Comparison of ENCODE assay signal across 8 mouse cellular contexts in genomic region chr1:185404021-185404420, GRCm38 (mm10). TPM values are rescaled to one million over a fixed set of nuclear protein-coding genes. Genes with fewer than 3 reads are reported as not detected.
DNase-seq lines count a peak whose midpoint lies in the region; ATAC-seq and TF ChIP-seq lines count a peak whose summit lies in the region.

No protein-coding gene starts in this region.

- WGBS in forebrain, postnatal 0 days = 35% methylated on average over 2 of the region's 2 CpGs
- WGBS in forebrain, embryonic 10.5 days = 49% methylated on average over 2 of the region's 2 CpGs
- WGBS in midbrain, embryonic 11.5 days = 38% methylated on average over 2 of the region's 2 CpGs
- WGBS in midbrain, embryonic 13.5 days = 40% methylated on average over 2 of the region's 2 CpGs
- WGBS in lung, embryonic 14.5 days = 29% methylated on average over 2 of the region's 2 CpGs

- H3K27me3 ChIP-seq in forebrain, postnatal 0 days (ENCODE audit: insufficient read depth, low read length) = no peaks in the 10 kb centered on the region
- H3K27me3 ChIP-seq in forebrain, embryonic 10.5 days (ENCODE audit: poor library complexity, severe bottlenecking) = no peaks in the 10 kb centered on the region
- no peaks in the 10 kb centered on the region for H3K27me3 ChIP-seq in midbrain, embryonic 11.5 days (ENCODE audit: control insufficient read depth, insufficient read depth, low read length)
- H3K27me3 ChIP-seq in midbrain, embryonic 13.5 days = no peaks in the 10 kb centered on the region
- H3K27me3 ChIP-seq in lung, embryonic 14.5 days (ENCODE audit: insufficient read depth, low read length) = no peaks in the 10 kb centered on the region

- no peaks in the 10 kb centered on the region for H3K4me1 ChIP-seq in forebrain, postnatal 0 days (ENCODE audit: insufficient read depth)
- no peaks in the 10 kb centered on the region for H3K4me1 ChIP-seq in forebrain, embryonic 10.5 days
- H3K4me1 ChIP-seq in midbrain, embryonic 11.5 days (ENCODE audit: control insufficient read depth, insufficient read depth, low read length) = no peaks in the 10 kb centered on the region
- no peaks in the 10 kb centered on the region for H3K4me1 ChIP-seq in midbrain, embryonic 13.5 days (replicated peaks)
- no peaks in the 10 kb centered on the region for H3K4me1 ChIP-seq in lung, embryonic 14.5 days (ENCODE audit: insufficient read depth)

- no peak overlapping the region for H3K27ac ChIP-seq in forebrain, postnatal 0 days (ENCODE audit: low read depth, low read length)
- no peak overlapping the region for H3K27ac ChIP-seq in forebrain, embryonic 10.5 days
- H3K27ac ChIP-seq in midbrain, embryonic 11.5 days (ENCODE audit: low read depth, low read length) = no peak overlapping the region
- no peak overlapping the region for H3K27ac ChIP-seq in midbrain, embryonic 13.5 days
- no peak overlapping the region for H3K27ac ChIP-seq in lung, embryonic 14.5 days (ENCODE audit: low read depth)

- TF ChIP-seq CTCF in forebrain, postnatal 0 days (IDR thresholded peaks at IDR 0.05; ENCODE audit: low read depth) = peak; percentile 73
- TF ChIP-seq CTCF in lung, embryonic 14.5 days (IDR thresholded peaks at IDR 0.05; ENCODE audit: low read depth) = peak; percentile 72

- DNase-seq in forebrain, postnatal 0 days = peak; percentile 68
- DNase-seq in forebrain, embryonic 10.5 days (ENCODE audit: extremely low spot score, low spot score) = no peak
- DNase-seq in midbrain, embryonic 11.5 days (ENCODE audit: low spot score, missing footprints) = peak; percentile 91
- peak; percentile 23 for DNase-seq in cerebellum, adult 8-10 months
- DNase-seq in lung, embryonic 14.5 days = peak; percentile 83
- DNase-seq in ovary, postnatal 36 days (ENCODE audit: low spot score) = no peak
- no peak for DNase-seq in gastrocnemius, adult 8-10 months (ENCODE audit: low spot score in 2 of 2)

- ATAC-seq in forebrain, postnatal 0 days = no peak
- ATAC-seq in midbrain, embryonic 11.5 days (ENCODE audit: low FRiP score) = no peak
- no peak for ATAC-seq in midbrain, embryonic 13.5 days
- no peak for ATAC-seq in lung, embryonic 14.5 days (ENCODE audit: insufficient read depth)

- H3K36me3 ChIP-seq in forebrain, postnatal 0 days (ENCODE audit: insufficient read depth) = peaks cover 67% of the 10 kb centered on the region
- H3K36me3 ChIP-seq in forebrain, embryonic 10.5 days (replicated peaks) = peaks cover 91% of the 10 kb centered on the region
- H3K36me3 ChIP-seq in midbrain, embryonic 11.5 days (ENCODE audit: control insufficient read depth, insufficient read depth, low read length) = peaks cover 6% of the 10 kb centered on the region
- H3K36me3 ChIP-seq in midbrain, embryonic 13.5 days = peaks cover 75% of the 10 kb centered on the region
- peaks cover 85% of the 10 kb centered on the region for H3K36me3 ChIP-seq in lung, embryonic 14.5 days (ENCODE audit: insufficient read depth)

- H3K9ac ChIP-seq in forebrain, postnatal 0 days = no peak overlapping the region
- H3K9ac ChIP-seq in midbrain, embryonic 11.5 days (ENCODE audit: low read length) = no peak overlapping the region
- no peak overlapping the region for H3K9ac ChIP-seq in midbrain, embryonic 13.5 days (replicated peaks)
- H3K9ac ChIP-seq in lung, embryonic 14.5 days = no peak overlapping the region

- no peak overlapping the region for H3K4me3 ChIP-seq in forebrain, postnatal 0 days (ENCODE audit: low read depth, low read length)
- H3K4me3 ChIP-seq in forebrain, embryonic 10.5 days = no peak overlapping the region
- H3K4me3 ChIP-seq in midbrain, embryonic 11.5 days (ENCODE audit: low read depth, low read length) = no peak overlapping the region
- H3K4me3 ChIP-seq in midbrain, embryonic 13.5 days (replicated peaks) = no peak overlapping the region
- no peak overlapping the region for H3K4me3 ChIP-seq in lung, embryonic 14.5 days (ENCODE audit: low read depth, low read length)

- no peak overlapping the region for H3K4me2 ChIP-seq in forebrain, postnatal 0 days (ENCODE audit: low read depth)
- H3K4me2 ChIP-seq in midbrain, embryonic 11.5 days = no peak overlapping the region
- no peak overlapping the region for H3K4me2 ChIP-seq in midbrain, embryonic 13.5 days (replicated peaks)
- H3K4me2 ChIP-seq in lung, embryonic 14.5 days = no peak overlapping the region

- no peaks in the 10 kb centered on the region for H3K9me3 ChIP-seq in forebrain, postnatal 0 days (ENCODE audit: low read length)
- no peaks in the 10 kb centered on the region for H3K9me3 ChIP-seq in forebrain, embryonic 10.5 days
- H3K9me3 ChIP-seq in midbrain, embryonic 11.5 days (ENCODE audit: control insufficient read depth, low read length) = no peaks in the 10 kb centered on the region
- H3K9me3 ChIP-seq in midbrain, embryonic 13.5 days = no peaks in the 10 kb centered on the region
- H3K9me3 ChIP-seq in lung, embryonic 14.5 days (ENCODE audit: low read depth, low read length) = no peaks in the 10 kb centered on the region

RNA-seq across cellular contexts. Expression of gene Eprs, which starts 41.2 kb away (rescaled TPM):
- 94.9 and 114 TPM in 2 replicates for total RNA-seq in forebrain, postnatal 0 days (2014; rRNA removed)
- 109 and 121 TPM in 2 replicates for polyA plus RNA-seq in forebrain, postnatal 0 days (2015; fragmentation: Nextera tagmentation; extraction: Ambion mirVana)
- 165 and 166 TPM in 2 replicates for polyA plus RNA-seq in forebrain, embryonic 10.5 days (2016; fragmentation: Nextera tagmentation; extraction: Ambion mirVana)
- polyA plus RNA-seq in midbrain, embryonic 11.5 days (2014; fragmentation: Nextera tagmentation; extraction: Ambion mirVana) = 140 TPM in 2 replicates
- polyA plus RNA-seq in midbrain, embryonic 13.5 days (2015; fragmentation: Nextera tagmentation; extraction: Ambion mirVana) = 142 and 144 TPM in 2 replicates
- polyA plus RNA-seq in lung, embryonic 14.5 days (2014; fragmentation: Nextera tagmentation; extraction: Ambion mirVana) = 146 and 147 TPM in 2 replicates
- 100 to 1,000 TPM; 138 to 148 (median 142) TPM for total RNA-seq in gastrocnemius, adult 8-10 months (2022)

RNA-seq across cellular contexts. Expression of gene Slc30a10, which starts 50.6 kb away (rescaled TPM):
- total RNA-seq in forebrain, postnatal 0 days (2014; rRNA removed) = 12.9 and 15.8 TPM in 2 replicates
- polyA plus RNA-seq in forebrain, postnatal 0 days (2015; fragmentation: Nextera tagmentation; extraction: Ambion mirVana) = 3.2 and 5.0 TPM in 2 replicates
- polyA plus RNA-seq in forebrain, embryonic 10.5 days (2016; fragmentation: Nextera tagmentation; extraction: Ambion mirVana) = 1.6 and 2.0 TPM in 2 replicates
- 1.7 and 2.2 TPM in 2 replicates for polyA plus RNA-seq in midbrain, embryonic 11.5 days (2014; fragmentation: Nextera tagmentation; extraction: Ambion mirVana)
- 2.3 and 3.1 TPM in 2 replicates for polyA plus RNA-seq in midbrain, embryonic 13.5 days (2015; fragmentation: Nextera tagmentation; extraction: Ambion mirVana)
- 0.09 TPM in 1 of 2 replicates, not detected in the other for polyA plus RNA-seq in lung, embryonic 14.5 days (2014; fragmentation: Nextera tagmentation; extraction: Ambion mirVana)
- total RNA-seq in gastrocnemius, adult 8-10 months (2022) = not detected

Comparison
In these comparisons a context has a peak if more than half of its experiments do, and no peak if none do; other contexts are left out.
1. DNase-seq: peak in forebrain, postnatal 0 days (single experiment), midbrain, embryonic 11.5 days (single experiment), cerebellum, adult 8-10 months (single experiment) and lung, embryonic 14.5 days (single experiment); none in forebrain, embryonic 10.5 days (single experiment), ovary, postnatal 36 days (single experiment) and gastrocnemius, adult 8-10 months (0 of 2).